Mouse (Mus musculus) thymus, postnatal 36 days (tissue): ENCODE results near the gene Tacc3.

ENCODE experiments used
- DNase-seq, 2 experiments: peaks; one replicate each; pipeline ENCODE4 v3.0.0; 2022; ENCODE audit warnings: mixed read lengths in 2 of 2

The Tacc3 gene

GRCm38 (mm10) chr5:33723019-33723640 is 65.2 kb downstream of the Tacc3 start:
- no peak for DNase-seq

- DNase-seq: no peak
Observed at GRCm38 (mm10) chr5:33723641-33724465, 65.9 kb downstream of the Tacc3 start.

GRCm38 (mm10) chr5:33726081-33726647 is 68.2 kb downstream of the Tacc3 start:
- no peak for DNase-seq

- DNase-seq: no peak
Observed at GRCm38 (mm10) chr5:33726891-33727290, 69.0 kb downstream of the Tacc3 start.
